Mouse (Mus musculus): ENCODE results near the gene Prkar2b.

Gene Prkar2b

DNA sequence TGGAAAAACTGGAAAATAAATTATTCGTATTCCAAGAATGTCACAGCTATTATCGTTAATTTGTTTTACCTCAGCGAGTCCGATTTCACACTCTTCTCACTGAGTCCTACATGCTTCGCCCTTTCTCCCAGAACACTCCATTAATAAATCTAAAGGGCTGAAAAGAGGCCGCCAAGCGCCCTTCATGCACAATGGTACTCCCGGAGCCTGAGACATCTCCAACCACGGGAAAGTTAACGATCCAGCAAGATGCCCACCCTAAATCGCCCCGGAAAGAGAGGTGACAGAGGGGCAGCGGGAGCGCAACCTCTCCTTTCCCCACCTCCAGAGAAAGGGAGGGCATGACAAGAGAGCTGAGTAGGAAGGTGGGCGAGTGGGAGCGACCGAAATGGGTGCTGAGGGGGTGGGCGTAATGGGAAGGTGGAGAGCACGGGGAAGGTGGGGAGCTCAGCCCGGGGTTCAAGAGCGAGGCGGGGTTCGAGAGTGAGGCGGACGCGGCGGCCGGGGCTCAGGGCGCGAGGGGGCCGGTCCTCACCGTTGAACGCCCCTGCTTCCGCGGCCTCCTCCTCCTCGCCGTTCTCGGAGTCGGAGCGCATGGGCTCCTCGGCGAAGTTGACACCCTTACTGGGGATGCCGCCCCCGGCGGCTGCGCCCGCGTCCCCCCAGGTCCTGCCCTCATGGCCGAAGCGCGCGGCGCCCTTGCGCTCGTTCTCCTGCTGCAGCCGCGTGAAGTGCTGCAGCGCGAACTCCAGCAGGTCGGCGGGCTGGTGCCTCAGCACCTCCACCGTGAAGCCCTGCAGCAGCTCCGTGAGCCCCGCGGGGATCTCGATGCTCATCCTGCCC lies 628 bp downstream of the Prkar2b start:
- peak; percentile 38 for DNase-seq (ENCODE audit: low read depth)

DNA sequence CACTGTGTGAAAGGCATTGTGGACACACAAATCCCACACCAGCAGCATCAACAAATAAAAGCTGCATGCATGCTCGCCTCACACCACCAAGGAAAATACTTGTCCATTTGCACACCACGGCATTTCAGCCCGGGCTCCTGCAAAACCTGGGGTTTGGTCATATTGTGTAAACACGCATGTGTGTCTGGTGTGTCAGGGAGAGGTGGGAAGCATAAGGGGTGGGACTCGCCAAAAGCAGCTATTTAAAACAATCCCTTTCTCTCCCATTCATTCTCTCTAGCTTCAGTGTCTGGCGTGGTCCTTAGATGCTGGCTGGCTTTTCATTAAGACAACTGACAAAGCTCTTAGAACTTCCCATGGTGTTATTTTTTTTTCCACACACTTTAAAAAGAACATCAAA lies 1.4 kb downstream of the Prkar2b start:
- DNase-seq (ENCODE audit: low read depth), result peak; percentile 30

DNA sequence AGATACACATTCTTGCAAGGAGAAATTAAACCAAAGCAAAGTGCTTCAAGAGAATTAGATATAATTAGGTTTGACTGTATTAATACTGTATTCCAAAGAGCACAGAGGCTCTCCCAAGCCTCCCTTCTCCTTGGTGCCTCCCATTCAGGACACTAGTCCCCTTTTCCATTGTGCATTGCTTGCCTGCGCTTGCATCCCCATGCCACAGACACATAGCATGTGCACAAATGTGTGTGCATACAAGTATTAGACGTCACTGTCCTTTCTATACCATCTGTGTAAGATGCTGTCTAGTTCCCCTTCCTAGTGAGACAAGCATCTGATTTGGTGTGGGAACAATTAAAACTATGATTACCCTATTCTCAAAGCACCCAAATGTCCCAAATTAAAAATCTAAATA lies 2.0 kb downstream of the Prkar2b start:
- DNase-seq (ENCODE audit: low read depth), result no peak

DNA sequence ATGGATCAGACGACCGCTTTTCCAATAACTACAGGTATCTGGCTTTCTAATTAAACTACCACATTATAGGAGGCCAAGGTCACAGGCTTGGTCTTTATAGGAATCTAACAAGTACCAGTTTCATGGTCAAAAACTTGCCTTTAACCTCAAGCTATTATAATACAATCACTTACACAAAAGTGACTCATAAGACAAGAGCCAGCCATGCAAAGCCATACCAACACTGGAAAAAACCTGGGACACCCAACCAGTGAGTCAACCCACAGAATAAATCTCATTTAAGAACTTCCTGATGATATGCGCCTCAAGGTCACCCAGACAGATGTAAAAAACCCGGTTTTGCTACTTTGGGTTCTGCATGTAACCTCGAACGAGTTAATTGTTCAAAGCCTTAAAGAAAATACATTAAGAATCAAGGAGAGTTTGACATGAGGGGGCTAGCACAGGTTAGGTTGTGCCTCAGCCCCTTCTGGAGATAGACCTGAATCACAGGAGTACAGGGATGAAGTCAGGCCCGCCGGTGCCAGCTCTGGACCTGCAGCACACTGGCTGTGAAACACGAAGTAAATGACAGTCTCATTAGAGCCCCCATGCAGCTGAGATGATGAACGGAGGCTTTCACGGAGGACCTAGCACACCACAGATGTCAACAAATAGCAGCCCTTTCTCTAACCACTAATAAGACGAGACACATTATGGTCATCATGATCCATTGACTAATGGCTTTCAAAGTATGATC lies 3.5 kb downstream of the Prkar2b start:
- DNase-seq (ENCODE audit: low read depth), result peak; percentile 62

DNA sequence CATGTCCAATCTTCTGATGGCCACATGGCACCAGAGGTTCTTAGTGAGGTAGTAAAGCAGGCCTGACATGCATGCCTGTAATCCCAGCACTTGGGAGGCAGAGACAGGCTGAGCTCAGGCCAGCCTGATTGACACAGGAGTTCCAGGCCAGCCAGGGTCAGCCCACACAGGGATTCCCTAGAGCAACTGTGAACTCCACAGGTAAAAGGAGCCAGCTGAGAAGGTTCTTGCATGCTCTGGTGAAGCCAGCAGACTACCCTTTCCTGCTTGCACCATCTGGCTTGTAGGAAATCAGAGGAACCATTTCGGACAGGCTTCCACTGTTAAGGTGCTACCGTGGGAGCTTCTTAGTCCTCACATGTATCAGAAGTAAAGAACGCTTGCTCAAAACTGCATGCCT lies 5.3 kb downstream of the Prkar2b start:
- DNase-seq (ENCODE audit: low read depth), result no peak

DNA sequence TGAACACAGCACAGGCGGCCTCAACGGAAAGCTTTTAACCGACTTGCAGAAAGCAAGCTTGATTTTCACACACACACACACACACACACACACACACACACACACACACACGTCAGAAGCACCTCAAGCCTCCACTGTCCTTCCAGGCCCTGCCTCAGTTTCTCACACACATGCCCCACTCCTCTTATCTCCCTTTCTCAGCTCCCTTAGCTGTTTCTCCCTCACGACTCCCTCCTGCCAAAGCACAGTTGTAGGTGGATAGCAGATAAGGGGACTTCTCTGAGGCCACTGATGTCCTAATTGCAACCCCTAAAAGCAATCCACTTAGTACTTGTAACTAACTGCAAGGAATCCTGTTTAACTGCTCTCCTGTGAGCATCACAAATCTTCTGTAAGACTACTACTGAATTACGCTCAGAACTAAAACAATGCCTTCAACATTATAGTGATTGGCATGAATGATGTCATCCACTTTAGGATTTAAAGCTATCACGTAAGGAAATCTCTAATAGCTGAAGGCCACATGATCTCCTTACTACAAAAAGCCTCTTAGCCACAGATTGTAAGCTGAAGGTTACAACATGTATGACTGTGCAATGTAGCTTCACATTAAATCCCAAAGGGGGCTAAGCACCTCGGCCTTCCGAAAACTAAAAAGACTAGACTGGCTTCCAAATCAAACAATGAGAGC lies 6.5 kb downstream of the Prkar2b start:
- peak; percentile 30 for DNase-seq (ENCODE audit: low read depth)

DNA sequence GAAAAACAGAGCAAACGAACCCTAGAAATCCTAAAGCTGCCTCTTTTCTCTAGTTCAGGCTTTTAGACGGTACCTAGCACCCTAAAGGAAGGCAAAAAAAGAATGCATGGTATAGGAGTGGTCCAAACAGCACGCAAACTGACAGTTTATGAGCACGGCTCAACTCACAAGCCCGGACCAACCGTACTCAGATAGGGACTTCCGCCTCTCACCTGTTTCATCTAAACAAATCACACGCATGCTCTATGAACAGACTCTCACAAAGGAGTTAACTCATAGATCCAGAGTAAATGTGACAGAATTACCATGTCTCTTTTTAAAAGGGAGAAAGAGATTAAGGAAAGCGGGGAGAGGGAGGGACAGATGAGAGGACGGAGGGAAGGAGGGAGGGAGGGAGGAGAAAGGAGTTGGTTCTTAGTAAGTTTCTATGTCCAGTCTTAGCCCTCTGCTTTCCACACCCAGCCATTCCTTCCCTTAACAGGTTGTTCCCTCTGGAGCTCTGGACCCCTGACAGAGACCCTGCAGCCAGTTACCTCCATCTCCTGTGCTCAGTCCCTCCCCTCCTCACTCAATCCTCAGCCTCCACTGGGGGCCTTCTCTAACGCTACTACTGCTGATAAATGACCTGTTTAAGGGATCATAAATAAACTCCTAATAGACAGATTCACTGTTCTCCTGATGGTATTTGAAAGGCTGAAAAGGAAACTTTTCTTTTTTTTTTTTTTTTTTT lies 7.3 kb downstream of the Prkar2b start:
- no peak for DNase-seq (ENCODE audit: low read depth)

DNA sequence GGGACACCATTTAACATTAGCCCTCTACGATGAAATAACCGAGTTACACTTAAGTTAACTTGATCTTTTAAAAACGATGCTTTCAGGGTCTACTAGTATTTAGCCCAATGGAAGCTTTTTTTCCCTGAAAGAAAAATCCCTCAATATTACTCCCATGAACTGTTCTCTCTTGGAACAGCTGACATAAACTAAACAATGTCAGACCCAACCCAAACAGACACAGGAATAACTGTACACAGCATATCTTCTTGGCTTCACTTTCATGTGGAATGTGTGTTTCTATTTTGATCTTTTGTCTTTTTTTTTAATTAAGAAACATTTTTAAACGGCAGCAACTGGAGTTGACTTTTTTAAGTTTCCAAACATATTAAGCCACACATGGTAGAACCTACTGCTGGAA lies 8.2 kb downstream of the Prkar2b start:
- DNase-seq (ENCODE audit: low read depth), result no peak

DNA sequence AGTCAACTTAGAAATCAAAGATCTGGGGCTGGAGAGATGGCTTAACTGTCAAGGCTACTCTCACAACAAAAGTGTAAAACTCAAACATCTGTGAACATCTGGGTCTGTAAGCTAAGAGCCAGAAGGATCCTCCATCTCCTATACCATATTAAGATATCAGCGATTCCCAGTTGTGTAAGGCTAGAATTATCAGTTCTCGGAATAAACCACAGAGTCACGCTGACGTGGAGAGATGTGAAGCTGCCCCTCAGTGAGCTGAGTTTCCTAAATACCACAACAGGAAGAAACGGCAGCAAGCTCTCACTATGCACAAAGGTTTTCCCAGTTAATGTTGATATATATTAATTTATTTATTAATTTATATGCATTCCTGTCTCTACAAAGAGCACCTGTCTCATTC lies 10.9 kb downstream of the Prkar2b start:
- no peak for DNase-seq (ENCODE audit: low read depth)

DNA sequence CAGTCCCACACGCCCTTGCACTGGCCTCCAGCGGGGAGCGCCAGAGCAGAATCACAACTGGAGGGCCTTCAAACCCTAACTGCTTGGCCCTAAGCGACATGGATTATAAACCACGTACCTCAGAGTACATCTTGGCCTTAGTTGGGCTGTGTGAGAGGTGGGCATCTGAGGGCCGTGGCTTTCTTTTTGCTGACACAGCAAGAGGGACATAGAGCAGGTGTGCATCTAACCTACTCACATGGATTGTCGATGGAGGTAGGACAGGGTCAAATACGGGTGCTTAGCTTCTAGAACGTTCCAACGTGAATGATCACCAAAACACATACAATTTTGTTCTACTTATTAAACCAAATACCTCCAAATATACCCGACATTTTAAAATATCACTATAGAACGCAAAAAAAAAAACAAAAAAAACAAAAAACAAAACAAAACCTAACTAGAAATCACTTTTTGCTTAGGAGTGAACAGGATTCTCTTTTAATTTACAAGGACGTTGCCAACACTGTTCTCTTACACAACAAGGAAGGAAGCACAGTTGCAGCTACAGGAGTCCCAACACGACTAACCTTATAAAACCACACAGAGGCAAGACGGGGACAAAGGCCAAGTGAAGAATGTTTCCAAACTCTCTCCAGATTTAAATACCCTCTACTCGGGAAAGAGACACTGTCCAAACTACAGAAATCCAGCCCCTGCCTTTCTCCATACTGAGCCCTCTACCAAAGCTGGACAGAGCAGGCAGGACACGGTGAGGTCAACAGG lies 15.3 kb downstream of the Prkar2b start:
- DNase-seq (ENCODE audit: low read depth), result peak; percentile 42

DNA sequence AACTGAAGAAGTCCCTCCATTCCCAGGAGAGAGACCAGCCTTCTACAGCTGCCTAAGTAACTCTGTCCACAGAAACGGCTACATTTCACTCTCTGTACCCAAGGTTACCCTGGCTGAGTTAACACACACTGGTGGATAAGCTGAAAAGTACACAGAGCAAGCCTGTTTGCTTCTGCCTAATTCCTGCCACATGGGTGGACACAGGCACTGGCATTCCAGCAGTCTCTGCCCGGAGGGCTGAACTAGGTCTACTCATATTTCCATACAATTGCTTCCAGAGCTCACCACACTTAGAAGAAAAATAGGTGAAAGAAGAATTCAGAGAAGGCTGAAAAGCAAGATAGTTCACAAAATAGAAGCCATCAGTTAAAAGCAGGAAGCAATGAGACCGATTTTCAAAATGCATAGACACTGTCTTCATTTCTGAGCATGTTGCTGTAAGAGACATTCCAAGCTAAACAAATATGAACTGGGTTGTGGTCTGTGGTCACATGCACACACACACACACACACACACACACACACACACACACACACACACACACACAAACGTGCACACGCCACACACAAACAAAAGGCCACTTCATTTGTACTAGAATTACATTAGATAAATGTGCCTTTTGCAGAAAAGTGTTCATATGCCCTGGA lies 16.5 kb downstream of the Prkar2b start:
- peak; percentile 79 for DNase-seq (ENCODE audit: low read depth)

DNA sequence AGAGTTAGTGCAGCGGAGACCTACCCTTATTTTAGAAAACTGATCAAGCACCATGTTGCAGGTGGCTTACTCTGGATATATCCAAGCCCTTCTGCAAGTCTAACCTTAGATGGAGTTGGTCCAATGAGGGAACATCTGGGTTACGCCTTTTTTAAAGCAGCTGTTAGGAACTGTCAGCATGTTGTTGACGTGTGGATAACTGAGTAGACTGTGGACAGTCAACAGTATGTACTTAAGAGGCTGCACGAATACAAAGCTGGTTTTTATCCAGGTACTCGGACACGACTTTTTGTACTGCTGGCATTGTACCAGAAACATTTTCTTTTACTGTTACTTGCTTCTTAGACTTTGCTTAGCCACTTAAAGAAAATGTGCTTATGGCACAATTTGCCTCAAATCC lies 27.6 kb downstream of the Prkar2b start:
- no peak for DNase-seq (ENCODE audit: low read depth)

DNA sequence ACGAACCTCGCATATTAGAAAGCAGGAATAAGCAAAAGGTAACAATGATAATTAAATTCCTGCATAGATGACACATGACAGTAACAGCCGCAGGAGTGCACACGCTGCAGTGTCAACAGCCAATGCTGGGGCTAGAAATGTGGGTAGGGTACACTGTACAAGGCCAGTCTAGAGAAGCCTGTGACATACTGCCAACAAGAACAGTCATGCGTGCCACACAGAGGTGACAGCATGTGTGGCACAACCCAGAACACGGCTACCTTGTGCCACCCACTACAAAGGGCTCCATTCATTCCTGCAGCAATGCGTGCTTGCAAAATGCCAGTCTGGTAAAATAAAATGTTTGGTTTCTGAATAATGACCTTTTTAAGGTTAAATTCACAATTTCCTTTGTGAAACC lies 28.2 kb downstream of the Prkar2b start:
- DNase-seq (ENCODE audit: low read depth), result no peak

DNA sequence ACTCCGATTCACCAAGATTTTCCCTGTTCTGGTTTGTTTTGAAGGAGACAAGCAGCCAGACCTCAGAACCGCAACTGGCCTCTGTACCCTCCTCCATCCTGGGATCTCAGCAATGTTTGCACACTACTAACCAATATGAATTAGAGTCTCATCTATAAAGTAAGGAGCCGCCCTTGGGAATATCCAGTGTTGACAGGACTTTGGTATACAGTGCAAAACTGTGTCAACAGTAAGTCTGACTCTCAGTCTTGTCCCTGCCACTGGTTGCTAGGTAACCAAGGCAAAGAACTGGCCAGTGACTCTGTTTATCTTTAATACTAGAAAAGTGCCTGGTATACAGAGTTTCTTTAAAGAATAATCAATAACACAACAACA lies 42.7 kb downstream of the Prkar2b start:
- DNase-seq (ENCODE audit: low read depth), result peak; percentile 25

DNA sequence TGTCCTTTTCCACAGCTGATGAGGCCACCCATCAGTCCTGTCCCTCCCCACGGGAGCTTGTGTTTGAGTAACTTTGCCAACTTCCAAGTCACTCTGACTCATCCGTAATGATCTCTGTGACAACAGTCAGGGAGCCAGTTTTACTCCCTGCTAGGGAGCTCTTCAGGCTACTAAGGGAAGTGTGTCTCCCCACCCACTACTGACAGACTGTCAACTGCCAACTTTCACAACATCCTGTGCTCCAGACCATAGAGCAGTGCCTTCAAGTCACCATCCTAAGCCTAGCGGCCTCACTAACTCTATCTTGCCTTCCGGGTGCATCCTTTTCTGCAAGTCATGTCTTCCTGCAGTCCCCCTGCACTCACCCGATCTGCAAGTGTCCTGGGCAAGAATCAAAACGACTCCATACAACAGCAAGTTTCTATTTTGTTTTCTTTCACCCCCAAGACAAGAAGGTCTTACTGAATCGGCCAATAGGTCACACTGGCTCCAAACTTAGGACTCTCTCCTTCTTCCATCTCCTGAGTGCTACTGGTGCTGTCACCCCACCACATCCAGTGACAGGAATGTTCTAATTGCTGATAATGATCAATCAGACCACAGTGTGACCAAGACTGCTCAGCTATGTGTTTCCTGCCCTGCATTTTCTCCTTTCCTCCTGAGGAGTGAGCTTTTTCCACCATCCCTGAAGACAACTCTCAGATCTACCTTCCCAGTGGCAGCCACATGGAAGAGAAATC lies 43.3 kb downstream of the Prkar2b start:
- DNase-seq (ENCODE audit: low read depth), result no peak

DNA sequence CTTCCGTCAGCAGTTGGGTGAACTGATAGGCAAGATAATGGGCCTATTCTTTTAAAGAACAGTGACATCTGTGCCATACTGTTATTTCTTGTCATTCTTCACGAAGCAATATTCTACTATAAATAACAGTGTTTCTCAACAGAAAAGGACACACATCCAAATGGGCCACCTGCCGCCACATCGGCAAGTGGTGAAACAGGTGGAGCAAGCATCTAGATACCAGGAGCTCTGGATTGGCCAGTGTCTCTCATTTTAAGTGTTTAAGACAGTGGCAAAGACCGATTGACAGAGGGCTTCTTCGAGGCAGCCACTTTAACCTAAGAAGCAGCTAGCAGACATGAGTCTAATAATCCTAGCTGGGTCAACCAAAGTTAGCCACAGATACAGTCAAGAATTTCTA lies 44.6 kb downstream of the Prkar2b start:
- no peak for DNase-seq (ENCODE audit: low read depth)

DNA sequence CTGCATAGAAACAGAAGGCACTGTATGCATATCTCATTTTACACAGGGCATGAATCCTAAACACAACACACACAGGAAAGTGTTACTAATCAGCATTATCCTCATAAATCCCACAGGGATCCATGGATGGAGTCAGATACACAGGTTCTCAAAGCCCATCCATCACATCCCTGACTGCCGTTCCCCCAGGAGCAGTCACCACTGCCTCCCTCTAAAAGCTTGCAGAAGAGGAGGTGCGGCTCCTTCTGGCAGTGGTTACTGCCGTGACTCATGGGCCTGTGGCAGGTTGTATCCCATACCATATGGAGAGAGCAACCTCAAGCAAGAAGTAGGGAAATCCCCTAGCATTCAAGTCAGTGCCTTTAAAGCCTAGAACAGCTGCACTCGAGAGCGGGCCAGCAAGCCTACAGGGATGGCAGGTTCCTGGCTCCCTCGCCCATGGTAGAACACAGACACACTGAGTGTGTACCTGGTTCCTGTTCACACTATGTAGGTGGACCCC lies 45.8 kb downstream of the Prkar2b start:
- peak; percentile 94 for DNase-seq (ENCODE audit: low read depth)

DNA sequence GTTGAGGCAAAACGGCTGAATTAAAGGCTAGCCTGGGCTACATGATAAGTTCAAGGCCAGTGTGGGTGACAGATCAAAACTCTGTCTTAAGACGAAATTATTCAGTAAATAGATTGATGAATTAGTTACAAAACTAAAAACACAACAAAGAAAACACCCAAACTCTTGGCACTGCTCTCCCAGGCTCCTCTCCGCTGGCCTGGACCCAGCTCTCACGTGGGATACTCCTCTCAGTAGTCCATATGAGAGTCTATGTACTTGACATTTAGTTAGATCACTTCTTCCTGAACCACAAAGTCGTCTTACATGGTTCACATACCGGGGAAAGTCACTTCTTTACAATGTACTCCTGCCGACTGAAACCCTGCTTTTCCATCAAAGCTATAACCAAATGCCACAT lies 46.3 kb downstream of the Prkar2b start:
- DNase-seq (ENCODE audit: low read depth), result peak; percentile 72

DNA sequence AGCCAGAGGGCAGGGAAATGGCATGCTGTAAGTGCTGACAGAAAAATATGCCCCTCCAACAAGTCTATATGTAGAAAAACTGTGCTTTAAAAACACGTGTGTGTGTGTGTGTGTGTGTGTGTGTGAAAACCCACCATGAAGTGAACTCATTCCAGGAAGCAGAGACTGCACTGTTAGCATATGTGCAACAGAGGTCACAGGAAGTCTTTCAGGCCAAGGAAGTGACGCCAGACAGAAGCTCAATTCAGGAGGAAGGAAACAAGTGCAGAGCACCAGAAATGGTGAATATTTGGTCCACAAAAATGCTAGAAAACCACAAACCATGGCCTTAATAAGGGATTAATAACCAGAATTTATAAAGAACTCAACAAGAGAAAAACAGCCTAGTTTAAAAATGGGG lies 48.9 kb downstream of the Prkar2b start:
- no peak for DNase-seq (ENCODE audit: low read depth)

DNA sequence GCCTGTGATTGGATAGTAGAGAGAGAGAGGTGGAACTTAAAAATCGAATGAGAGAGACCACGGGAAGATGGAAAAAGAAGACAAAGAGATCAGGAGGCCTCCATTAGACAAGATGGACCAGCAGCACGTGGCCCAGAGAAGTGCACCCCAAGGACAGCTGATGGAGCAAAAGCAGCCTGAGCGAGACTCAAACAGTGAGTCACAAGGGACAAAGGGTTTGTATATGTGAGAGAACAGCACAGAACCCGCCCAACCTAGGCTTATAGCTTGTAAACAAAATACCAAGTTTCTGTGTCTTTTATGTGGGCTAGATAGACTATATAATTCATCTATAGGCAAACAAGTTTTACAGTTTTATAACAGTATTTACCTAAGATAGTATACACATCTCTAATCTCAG lies 50.0 kb downstream of the Prkar2b start:
- DNase-seq (ENCODE audit: low read depth), result no peak

Data from NIH3T3 (cell line).